ENCODE assay signal across 8 mouse cellular contexts in the genomic region with DNA sequence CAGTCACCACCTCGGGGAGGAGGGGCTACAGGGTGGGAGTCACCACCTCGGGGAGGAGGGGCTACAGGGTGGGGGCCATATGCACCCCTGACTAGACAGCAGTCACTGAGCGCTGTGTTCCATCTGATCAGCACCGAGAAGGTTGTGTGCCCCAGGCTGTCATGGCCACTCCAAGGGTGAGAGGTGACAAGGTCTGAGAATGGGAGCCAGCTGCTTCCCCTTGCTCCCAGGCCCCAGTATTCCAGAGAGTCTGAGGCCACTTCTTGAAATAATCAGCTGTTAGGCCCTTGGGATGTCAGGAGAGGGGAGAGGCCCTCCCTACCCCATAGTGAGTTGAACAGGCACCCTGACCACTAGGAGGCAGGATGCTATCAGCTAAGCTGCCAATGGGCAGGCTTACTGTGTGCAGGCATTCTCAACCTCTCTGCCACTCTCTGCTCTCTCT. TPM values are rescaled to one million over a fixed set of nuclear protein-coding genes. Genes with fewer than 3 reads are reported as not detected.
DNase-seq lines count a peak whose midpoint lies in the region; ATAC-seq and TF ChIP-seq lines count a peak whose summit lies in the region.

No protein-coding gene starts in this region.

- DNase-seq in kidney, adult 18-20 months, result no peak
- DNase-seq in A20 (ENCODE audit: low read depth, low spot score), result peak; percentile 51
- peak; percentile 24 for DNase-seq in ES-E14 (ENCODE audit: low read depth, low spot score)
- DNase-seq in yolk sac, embryonic 10.5 days (ENCODE audit: low spot score), result no peak
- DNase-seq in layer of hippocampus, adult 9-10 months (ENCODE audit: low spot score), result no peak
- DNase-seq in kidney, postnatal 14 days, result no peak

- H3K9ac ChIP-seq in kidney, embryonic 16.5 days (replicated peaks; ENCODE audit: low read length), result no peak overlapping the region
- no peak overlapping the region for H3K9ac ChIP-seq in ES-E14 (ENCODE audit: insufficient read depth, low read depth, low read length, poor library complexity, severe bottlenecking)
- H3K9ac ChIP-seq in hindbrain, embryonic 13.5 days, result no peak overlapping the region

- no peaks in the 10 kb centered on the region for H3K9me3 ChIP-seq in kidney, embryonic 16.5 days (ENCODE audit: low read length)
- H3K9me3 ChIP-seq in ES-E14 (ENCODE audit: control insufficient read depth, insufficient read depth, low read depth, low read length), result no peaks in the 10 kb centered on the region
- H3K9me3 ChIP-seq in hindbrain, embryonic 13.5 days, result no peaks in the 10 kb centered on the region

- H3K36me3 ChIP-seq in kidney, embryonic 16.5 days (ENCODE audit: insufficient read depth, low read length), result no peaks in the 10 kb centered on the region
- H3K36me3 ChIP-seq in ES-E14 (ENCODE audit: control insufficient read depth, insufficient read depth, low read length, poor library complexity, severe bottlenecking), result no peaks in the 10 kb centered on the region
- H3K36me3 ChIP-seq in hindbrain, embryonic 13.5 days, result no peaks in the 10 kb centered on the region

- no peak overlapping the region for H3K4me3 ChIP-seq in kidney, embryonic 16.5 days (ENCODE audit: low read length)
- no peak overlapping the region for H3K4me3 ChIP-seq in ES-E14 (ENCODE audit: insufficient read depth in 1 of 2, low read depth in 1 of 2, low read length in 2 of 2, poor library complexity in 1 of 2, severe bottlenecking in 1 of 2)
- no peak overlapping the region for H3K4me3 ChIP-seq in hindbrain, embryonic 13.5 days

- WGBS in kidney, embryonic 16.5 days, result 60% methylated on average over 4 of the region's 4 CpGs
- 36% methylated on average over 4 of the region's 4 CpGs for WGBS in hindbrain, embryonic 13.5 days

- H3K27ac ChIP-seq in kidney, embryonic 16.5 days (ENCODE audit: low read length), result no peak overlapping the region
- H3K27ac ChIP-seq in ES-E14 (ENCODE audit: insufficient read depth, low read depth, low read length, poor library complexity, severe bottlenecking), result no peak overlapping the region
- no peak overlapping the region for H3K27ac ChIP-seq in hindbrain, embryonic 13.5 days

- no peak overlapping the region for H3K4me2 ChIP-seq in kidney, embryonic 16.5 days (replicated peaks; ENCODE audit: low read depth, low read length)
- H3K4me2 ChIP-seq in hindbrain, embryonic 13.5 days, result no peak overlapping the region

- in situ Hi-C loops in ES-E14 (cut with MboI; ENCODE audit: low sequenced_read_pairs in 2 of 2, unreplicated experiment in 2 of 2), result no loop called here

- ATAC-seq in kidney, embryonic 16.5 days (ENCODE audit: low FRiP score, low TSS enrichment), result 0 out of 2 replicates have a peak, but pooled peaks have one; percentile 17
- ATAC-seq in hindbrain, embryonic 13.5 days (ENCODE audit: low FRiP score), result peak; percentile 26; the same call in 1 of the 2 replicates

- H3K4me1 ChIP-seq in kidney, embryonic 16.5 days (ENCODE audit: insufficient read depth, low read length), result no peaks in the 10 kb centered on the region
- peaks cover 0 to 2% of the 10 kb centered on the region in 2 experiments; a peak in 1 of 4 replicates for H3K4me1 ChIP-seq in ES-E14 (ENCODE audit: control insufficient read depth in 2 of 2, insufficient read depth in 2 of 2, low read length in 2 of 2, poor library complexity in 1 of 2)
- no peaks in the 10 kb centered on the region for H3K4me1 ChIP-seq in hindbrain, embryonic 13.5 days (replicated peaks)

- no peaks in the 10 kb centered on the region for H3K27me3 ChIP-seq in kidney, embryonic 16.5 days (ENCODE audit: insufficient read depth, low read length)
- peaks cover 38% of the 10 kb centered on the region for H3K27me3 ChIP-seq in hindbrain, embryonic 13.5 days

TF ChIP-seq in ES-E14, 5 proteins besides CTCF, POLR2A, EP300 and RAD21:
- TF ChIP-seq MAFK (IDR thresholded peaks at IDR 0.05; ENCODE audit: insufficient read depth, low read depth, low read length) (no peak), CHD2 (IDR thresholded peaks at IDR 0.05; ENCODE audit: low read depth, low read length) (no peak), ZNF384 (IDR thresholded peaks at IDR 0.05; ENCODE audit: low read depth, low read length) (no peak), HCFC1 (IDR thresholded peaks at IDR 0.05; ENCODE audit: borderline replicate concordance, insufficient read depth, low read length) (no peak), ZC3H11A (IDR thresholded peaks at IDR 0.05; ENCODE audit: borderline replicate concordance, low read depth, low read length) (no peak)

RNA-seq across cellular contexts. Expression of a gene that starts 46.8 kb away (rescaled TPM):
- polyA plus RNA-seq in kidney, embryonic 16.5 days (2015; fragmentation: Nextera tagmentation; extraction: Ambion mirVana), result 0.11 and 0.26 TPM in 2 replicates
- not detected in 2 replicates for total RNA-seq in ES-E14 (2012; rRNA removed)
- polyA plus RNA-seq in hindbrain, embryonic 13.5 days (2015; fragmentation: Nextera tagmentation; extraction: Ambion mirVana), result 0.43 and 0.44 TPM in 2 replicates

Comparison
In these comparisons a context has a peak if more than half of its experiments do, and no peak if none do; other contexts are left out.
1. DNase-seq: peak in A20 (single experiment) and ES-E14 (single experiment); none in kidney, adult 18-20 months (single experiment), yolk sac, embryonic 10.5 days (single experiment), layer of hippocampus, adult 9-10 months (single experiment) and kidney, postnatal 14 days (single experiment).